Mouse (Mus musculus) ES-E14 (cell line): Measurements from ENCODE around the gene 4930519G04Rik.

Experiments
- CHD2 ChIP-seq: IDR thresholded peaks from 2 replicates; pipeline ENCODE4 v1.6.1; 2014; ENCODE audit warnings: mild to moderate bottlenecking, low read depth, low read length, inconsistent platforms
- ZNF384 ChIP-seq: IDR thresholded peaks from 2 replicates; pipeline ENCODE4 v1.6.1; 2012; ENCODE audit warnings: low read depth, low read length, inconsistent platforms

GRCm38 (mm10) chr5:114858582-114858981 is 5.1 kb downstream of the 4930519G04Rik start, which contains the start of gene Gm9936:
- no peak for TF ChIP-seq ZNF384
- no peak for TF ChIP-seq CHD2
